Mouse (Mus musculus): ENCODE measurements at regions not wholly inside any gene's neighbourhood (a gene's known extent, or its start where the extent isn't known, plus 50 kb on each side); places are given as distances from the start of the nearest gene placed in this dataset.

- DNase-seq: no peak
These were observed 271.4 kb downstream of the Vgll3 start for GRCm38 (mm10) chr16:66086499-66086898.

GRCm38 (mm10) chr16:66092766-66093165 is 277.7 kb downstream of the Vgll3 start:
- no peak for DNase-seq

GRCm38 (mm10) chr16:66095682-66096081 is 280.6 kb downstream of the Vgll3 start:
- DNase-seq: no peak

GRCm38 (mm10) chr16:66117930-66118329 is 302.9 kb downstream of the Vgll3 start:
- no peak for DNase-seq

- DNase-seq: no peak
These were observed 322.7 kb downstream of the Vgll3 start for GRCm38 (mm10) chr16:66137755-66138154.

GRCm38 (mm10) chr16:66144765-66145164 is 329.7 kb downstream of the Vgll3 start:
- no peak for DNase-seq

GRCm38 (mm10) chr16:66145280-66145679 is 330.2 kb downstream of the Vgll3 start:
- DNase-seq: no peak

- DNase-seq: no peak
These were observed 353.2 kb downstream of the Vgll3 start for GRCm38 (mm10) chr16:66168289-66168688.

- DNase-seq: peak; percentile 2
These were observed 375.7 kb downstream of the Vgll3 start for GRCm38 (mm10) chr16:66190801-66191200.

GRCm38 (mm10) chr16:66201406-66201805 is 386.3 kb downstream of the Vgll3 start:
- no peak for DNase-seq

All from layer of hippocampus, adult 9-11 months (tissue).